Mouse (Mus musculus): ENCODE data around the gene Islr.

GRCm38 (mm10) chr9:58111431-58111830 is 92.7 kb downstream of the Islr start:
- TF ChIP-seq CTCF (IDR thresholded peaks at IDR 0.05; ENCODE audit: control insufficient read depth, insufficient read depth, insufficient replicate concordance, low read depth, low read length) (no peak), POLR2A (IDR thresholded peaks at IDR 0.05; ENCODE audit: control insufficient read depth, low read depth, low read length) (no peak)
